18 mouse cellular contexts compared by ENCODE assay signal in genomic region chr12:8436553-8436952, GRCm38 (mm10).
DNase-seq lines count a peak whose midpoint lies in the region; ATAC-seq lines count a peak whose summit lies in the region.
"Had no signal": no experiment of that assay in that cellular context is flagged by ENCODE, and none has a peak within 500 bp of the region (broad histone marks: within the 10 kb centered on the region; RNA-seq: fewer than 3 reads in every experiment).

No protein-coding gene starts in this region.

- H3K36me3 ChIP-seq in heart, embryonic 15.5 days, result no peaks in the 10 kb centered on the region
- H3K36me3 ChIP-seq in heart, embryonic 12.5 days, result no peaks in the 10 kb centered on the region
- no peaks in the 10 kb centered on the region for H3K36me3 ChIP-seq in embryonic facial prominence, embryonic 12.5 days
- H3K36me3 ChIP-seq: liver, embryonic 15.5 days; neural tube, embryonic 13.5 days had no signal

- H3K9me3 ChIP-seq in heart, embryonic 15.5 days (replicated peaks), result no peaks in the 10 kb centered on the region
- no peaks in the 10 kb centered on the region for H3K9me3 ChIP-seq in heart, embryonic 12.5 days (replicated peaks)
- H3K9me3 ChIP-seq in embryonic facial prominence, embryonic 12.5 days, result no peaks in the 10 kb centered on the region
- H3K9me3 ChIP-seq: liver, embryonic 15.5 days; neural tube, embryonic 13.5 days had no signal

- H3K27ac ChIP-seq in heart, embryonic 15.5 days, result peak overlapping the region; percentile 5; the same call in 1 of the 2 replicates
- H3K27ac ChIP-seq in heart, embryonic 12.5 days (ENCODE audit: poor library complexity, severe bottlenecking), result no peak overlapping the region
- H3K27ac ChIP-seq in embryonic facial prominence, embryonic 12.5 days, result 0 out of 2 replicates have a peak overlapping the region, but pooled peaks have one; percentile 37
- H3K27ac ChIP-seq: liver, embryonic 15.5 days; neural tube, embryonic 13.5 days had no signal

- H3K27me3 ChIP-seq in heart, embryonic 15.5 days, result no peaks in the 10 kb centered on the region
- no peaks in the 10 kb centered on the region for H3K27me3 ChIP-seq in heart, embryonic 12.5 days (replicated peaks)
- H3K27me3 ChIP-seq in embryonic facial prominence, embryonic 12.5 days, result no peaks in the 10 kb centered on the region
- H3K27me3 ChIP-seq: CH12.LX; liver, embryonic 15.5 days; neural tube, embryonic 13.5 days had no signal

- peak; percentile 45 to 59 for DNase-seq in lung, adult 18-20 months
- no peak for DNase-seq in lung, postnatal 4 days
- peak; percentile 79 for DNase-seq in adipocyte (ENCODE audit: low spot score)
- DNase-seq in cerebellum, postnatal 36 days, result no peak
- no peak for DNase-seq in left cerebral cortex, postnatal 25 days (ENCODE audit: low spot score in 2 of 2)
- DNase-seq: cerebellum, adult 11-12 months; heart, postnatal 4 days; kidney, postnatal 10 days; left cerebral cortex, postnatal 4 days; right cerebral cortex, postnatal 25 days; thymus, postnatal 36 days had no signal

- WGBS in heart, embryonic 15.5 days, result 36% methylated on average over 5 of the region's 5 CpGs
- 37% methylated on average over 5 of the region's 5 CpGs for WGBS in heart, embryonic 12.5 days
- WGBS in embryonic facial prominence, embryonic 12.5 days, result 42% methylated on average over 5 of the region's 5 CpGs

- intact Hi-C loops in left cerebral cortex, postnatal 25 days (cut with DNase I), result no loop called here

- no peak overlapping the region for H3K9ac ChIP-seq in heart, embryonic 15.5 days
- no peak overlapping the region for H3K9ac ChIP-seq in heart, embryonic 12.5 days
- H3K9ac ChIP-seq in embryonic facial prominence, embryonic 12.5 days, result no peak overlapping the region
- H3K9ac ChIP-seq: liver, embryonic 15.5 days; neural tube, embryonic 13.5 days had no signal

- peaks cover 52% of the 10 kb centered on the region for H3K4me1 ChIP-seq in heart, embryonic 15.5 days (replicated peaks)
- H3K4me1 ChIP-seq in heart, embryonic 12.5 days (replicated peaks), result peaks cover 68% of the 10 kb centered on the region
- H3K4me1 ChIP-seq in embryonic facial prominence, embryonic 12.5 days, result peaks cover 29% of the 10 kb centered on the region

- H3K4me3 ChIP-seq in heart, embryonic 15.5 days, result no peak overlapping the region
- no peak overlapping the region for H3K4me3 ChIP-seq in heart, embryonic 12.5 days
- H3K4me3 ChIP-seq in embryonic facial prominence, embryonic 12.5 days, result no peak overlapping the region
- H3K4me3 ChIP-seq: liver, embryonic 15.5 days; neural tube, embryonic 13.5 days had no signal

- H3K4me2 ChIP-seq in heart, embryonic 15.5 days, result no peak overlapping the region
- H3K4me2 ChIP-seq in heart, embryonic 12.5 days, result no peak overlapping the region
- H3K4me2 ChIP-seq in embryonic facial prominence, embryonic 12.5 days (replicated peaks), result no peak overlapping the region
- H3K4me2 ChIP-seq: liver, embryonic 15.5 days; neural tube, embryonic 13.5 days had no signal

- no peak for ATAC-seq in heart, embryonic 15.5 days (replicated peaks; ENCODE audit: insufficient number of reproducible peaks, insufficient read depth, low FRiP score, low read depth)
- no peak for ATAC-seq in heart, embryonic 12.5 days (ENCODE audit: insufficient number of reproducible peaks, low FRiP score)
- ATAC-seq in embryonic facial prominence, embryonic 12.5 days (ENCODE audit: insufficient number of reproducible peaks, insufficient read depth, low FRiP score, low TSS enrichment), result no peak
- ATAC-seq: forebrain, embryonic 14.5 days had no signal

Comparison
In these comparisons a context has a peak if more than half of its experiments do, and no peak if none do; other contexts are left out.
1. DNase-seq: peak in lung, adult 18-20 months (2 of 2) and adipocyte (single experiment); none in lung, postnatal 4 days (0 of 2), cerebellum, postnatal 36 days (0 of 2) and left cerebral cortex, postnatal 25 days (0 of 2).